Mouse (Mus musculus) intestine, embryonic 15.5 days (tissue): ENCODE measurements around the gene Amz2. TPM values are rescaled to one million over a fixed set of nuclear protein-coding genes. Genes with fewer than 3 reads are reported as not detected.

ENCODE experiments used
- ATAC-seq: fragments of 200-750 bp; cut with Nextera tagmentation; 2 replicates; pipeline ENCODE4 v1.8.0; 2017; ENCODE audit warnings: moderate TSS enrichment, moderate library complexity
- H3K27ac ChIP-seq: fragments of 300-500 bp; sonication (generic); 2 replicates; pipeline ENCODE4 v1.5.1; 2015; ENCODE audit warnings: mild to moderate bottlenecking, inconsistent platforms
- H3K27me3 ChIP-seq: fragments of 300-500 bp; sonication (generic); replicated peaks from 2 replicates; pipeline ENCODE4 v1.6.1; 2015; ENCODE audit warnings: inconsistent platforms
- H3K36me3 ChIP-seq: fragments of 300-500 bp; sonication (generic); 2 replicates; pipeline ENCODE4 v1.6.1; 2015; ENCODE audit warnings: inconsistent platforms
- H3K4me1 ChIP-seq: fragments of 300-500 bp; sonication (generic); replicated peaks from 2 replicates; pipeline ENCODE4 v1.6.1; 2015; ENCODE audit warnings: inconsistent platforms
- H3K4me2 ChIP-seq: fragments of 300-500 bp; sonication (generic); replicated peaks from 2 replicates; pipeline ENCODE4 v1.6.1; 2015; ENCODE audit warnings: mild to moderate bottlenecking, inconsistent platforms
- H3K4me3 ChIP-seq: fragments of 300-500 bp; sonication (generic); replicated peaks from 2 replicates; pipeline ENCODE4 v1.5.1; 2015; ENCODE audit warnings: inconsistent platforms
- H3K9ac ChIP-seq: fragments of 300-500 bp; sonication (generic); 2 replicates; pipeline ENCODE4 v1.6.1; 2015; ENCODE audit warnings: inconsistent platforms
- H3K9me3 ChIP-seq: fragments of 300-500 bp; sonication (generic); 2 replicates; pipeline ENCODE4 v1.6.1; 2016; ENCODE audit warnings: inconsistent platforms
- WGBS: fragments of 180-500 bp; shearing (Covaris S2); methylation state at CpG from one replicate; pipeline ENCODE4 v1.1.7; 2015; 5-methylcytosine and 5-hydroxymethylcytosine counted together
- polyA plus RNA-seq: library from polyadenylated mRNA; unstranded; fragments of >200 nt; fragmentation: Nextera tagmentation; extraction: Ambion mirVana; gene quantifications from 2 replicates; pipeline ENCODE4 v1.2.1, GENCODE M21; 2015

Gene Amz2
- 38.4 and 38.9 TPM in 2 replicates for polyA plus RNA-seq

- H3K4me2 ChIP-seq = peak within 1 kb of the TSS; percentile 76
- H3K4me1 ChIP-seq = peaks cover 5% of the 10 kb centered on the region; the same call in 1 of the 2 replicates
- peaks cover 13% of the 10 kb centered on the region; the same call in 1 of the 2 replicates for H3K36me3 ChIP-seq
- peak within 1 kb of the TSS; percentile 61 for H3K9ac ChIP-seq
- peak within 1 kb of the TSS; percentile 88 for H3K27ac ChIP-seq
- H3K4me3 ChIP-seq = peak within 1 kb of the TSS; percentile 62
- no peaks in the 10 kb centered on the region for H3K9me3 ChIP-seq
- under 1% methylated on average over 65 of the region's 65 CpGs for WGBS
- peak; percentile 98 for ATAC-seq
- no peaks in the 10 kb centered on the region for H3K27me3 ChIP-seq
Observed at GRCm38 (mm10) chr11:109425392-109426271, at the start of gene Amz2. TSS of gene Amz2 (plus strand) at chr11:109425946.

- no peak overlapping the region for H3K4me2 ChIP-seq
- 0 out of 2 replicates have a peak overlapping the region, but pooled peaks have one; percentile 27 for H3K27ac ChIP-seq
- H3K27me3 ChIP-seq = no peaks in the 10 kb centered on the region
- H3K4me1 ChIP-seq = peaks cover 19% of the 10 kb centered on the region
- no peak overlapping the region for H3K4me3 ChIP-seq
- no peaks in the 10 kb centered on the region for H3K36me3 ChIP-seq
- H3K9me3 ChIP-seq = no peaks in the 10 kb centered on the region
- no peak overlapping the region for H3K9ac ChIP-seq
- WGBS = 53% methylated on average over 7 of the region's 7 CpGs
- ATAC-seq = 0 out of 2 replicates have a peak, but pooled peaks have one; percentile 16
Observed at GRCm38 (mm10) chr11:109376484-109377143, 49.1 kb upstream of the Amz2 start.

- no peaks in the 10 kb centered on the region for H3K36me3 ChIP-seq
- no peak overlapping the region for H3K4me2 ChIP-seq
- H3K9ac ChIP-seq = no peak overlapping the region
- ATAC-seq = peak; percentile 24; the same call in 1 of the 2 replicates
- H3K4me3 ChIP-seq = no peak overlapping the region
- H3K27ac ChIP-seq = no peak overlapping the region
- H3K27me3 ChIP-seq = no peaks in the 10 kb centered on the region
- 42% methylated on average over 10 of the region's 10 CpGs for WGBS
- H3K9me3 ChIP-seq = no peaks in the 10 kb centered on the region
- H3K4me1 ChIP-seq = peaks cover 19% of the 10 kb centered on the region
Observed at GRCm38 (mm10) chr11:109377477-109377876, 48.3 kb upstream of the Amz2 start.

- Histone ChIP-seq H3K27ac (no peak overlapping the region), H3K9ac (no peak overlapping the region), H3K4me2 (no peak overlapping the region), H3K27me3 (no peaks in the 10 kb centered on the region), H3K36me3 (no peaks in the 10 kb centered on the region), H3K4me1 (peaks cover 19% of the 10 kb centered on the region), H3K4me3 (no peak overlapping the region), H3K9me3 (no peaks in the 10 kb centered on the region)
- WGBS = 53% methylated on average over 7 of the region's 7 CpGs
- ATAC-seq = no peak
Observed at GRCm38 (mm10) chr11:109378051-109378450, 47.7 kb upstream of the Amz2 start.

- no peak overlapping the region for H3K9ac ChIP-seq
- no peak for ATAC-seq
- 69% methylated on average over 5 of the region's 5 CpGs for WGBS
- no peak overlapping the region for H3K4me2 ChIP-seq
- no peak overlapping the region for H3K4me3 ChIP-seq
- H3K27me3 ChIP-seq = no peaks in the 10 kb centered on the region
- no peak overlapping the region for H3K27ac ChIP-seq
- no peaks in the 10 kb centered on the region for H3K36me3 ChIP-seq
- H3K9me3 ChIP-seq = no peaks in the 10 kb centered on the region
- peaks cover 19% of the 10 kb centered on the region for H3K4me1 ChIP-seq
Observed at GRCm38 (mm10) chr11:109380662-109381061, 45.1 kb upstream of the Amz2 start.

GRCm38 (mm10) chr11:109385296-109385695, 40.5 kb upstream of the Amz2 start:
- H3K4me3 ChIP-seq = no peak overlapping the region
- WGBS = 82% methylated on average over 8 of the region's 8 CpGs
- H3K36me3 ChIP-seq = no peaks in the 10 kb centered on the region
- H3K9ac ChIP-seq = no peak overlapping the region
- no peaks in the 10 kb centered on the region for H3K27me3 ChIP-seq
- H3K4me2 ChIP-seq = no peak overlapping the region
- 0 out of 2 replicates have a peak, but pooled peaks cover 3% of the 10 kb centered on the region for H3K4me1 ChIP-seq
- H3K9me3 ChIP-seq = no peaks in the 10 kb centered on the region
- H3K27ac ChIP-seq = no peak overlapping the region
- no peak for ATAC-seq

GRCm38 (mm10) chr11:109389046-109389445, 36.7 kb upstream of the Amz2 start:
- WGBS = 61% methylated on average over 5 of the region's 5 CpGs
- Histone ChIP-seq H3K4me2 (no peak overlapping the region), H3K4me1 (0 out of 2 replicates have a peak, but pooled peaks cover 3% of the 10 kb centered on the region), H3K9me3 (no peaks in the 10 kb centered on the region), H3K36me3 (0 out of 2 replicates have a peak, but pooled peaks cover 3% of the 10 kb centered on the region), H3K4me3 (no peak overlapping the region), H3K9ac (no peak overlapping the region), H3K27me3 (no peaks in the 10 kb centered on the region), H3K27ac (0 out of 2 replicates have a peak overlapping the region, but pooled peaks have one; percentile 17)
- ATAC-seq = no peak

- H3K27ac ChIP-seq = no peak overlapping the region
- 0 out of 2 replicates have a peak, but pooled peaks cover 9% of the 10 kb centered on the region for H3K36me3 ChIP-seq
- no peaks in the 10 kb centered on the region for H3K27me3 ChIP-seq
- 83% methylated on average over 7 of the region's 7 CpGs for WGBS
- no peak overlapping the region for H3K4me3 ChIP-seq
- ATAC-seq = no peak
- no peaks in the 10 kb centered on the region for H3K9me3 ChIP-seq
- 0 out of 2 replicates have a peak, but pooled peaks cover 3% of the 10 kb centered on the region for H3K4me1 ChIP-seq
- no peak overlapping the region for H3K4me2 ChIP-seq
- H3K9ac ChIP-seq = no peak overlapping the region
Observed at GRCm38 (mm10) chr11:109391200-109391599, 34.5 kb upstream of the Amz2 start.

GRCm38 (mm10) chr11:109391760-109392159, 34.0 kb upstream of the Amz2 start:
- ATAC-seq = no peak
- 65% methylated on average over 7 of the region's 7 CpGs for WGBS

GRCm38 (mm10) chr11:109392601-109393000, 33.1 kb upstream of the Amz2 start:
- H3K36me3 ChIP-seq = peaks cover 19% of the 10 kb centered on the region
- H3K27me3 ChIP-seq = no peaks in the 10 kb centered on the region
- H3K4me3 ChIP-seq = no peak overlapping the region
- H3K4me2 ChIP-seq = no peak overlapping the region
- no peak for ATAC-seq
- H3K9ac ChIP-seq = no peak overlapping the region
- 79% methylated on average over 9 of the region's 9 CpGs for WGBS
- H3K9me3 ChIP-seq = no peaks in the 10 kb centered on the region
- H3K27ac ChIP-seq = no peak overlapping the region
- 0 out of 2 replicates have a peak, but pooled peaks cover 3% of the 10 kb centered on the region for H3K4me1 ChIP-seq

More at GRCm38 (mm10) chr11:109391760-109392159, 34.0 kb upstream of the Amz2 start:
- H3K4me3 ChIP-seq = no peak overlapping the region
- no peaks in the 10 kb centered on the region for H3K27me3 ChIP-seq
- no peak overlapping the region for H3K9ac ChIP-seq
- H3K27ac ChIP-seq = no peak overlapping the region
- no peaks in the 10 kb centered on the region for H3K9me3 ChIP-seq
- H3K4me2 ChIP-seq = no peak overlapping the region
- 0 out of 2 replicates have a peak, but pooled peaks cover 3% of the 10 kb centered on the region for H3K4me1 ChIP-seq
- H3K36me3 ChIP-seq = 0 out of 2 replicates have a peak, but pooled peaks cover 14% of the 10 kb centered on the region

- ATAC-seq = no peak
- no peaks in the 10 kb centered on the region for H3K27me3 ChIP-seq
Observed at GRCm38 (mm10) chr11:109394758-109395157, 31.0 kb upstream of the Amz2 start.

GRCm38 (mm10) chr11:109395291-109395690, 30.5 kb upstream of the Amz2 start:
- no peak for ATAC-seq
- Histone ChIP-seq H3K27me3 (no peaks in the 10 kb centered on the region), H3K36me3 (peaks cover 19% of the 10 kb centered on the region), H3K9me3 (no peaks in the 10 kb centered on the region), H3K27ac (no peak overlapping the region), H3K4me3 (no peak overlapping the region), H3K4me1 (no peaks in the 10 kb centered on the region), H3K4me2 (no peak overlapping the region), H3K9ac (no peak overlapping the region)
- 90% methylated on average over 9 of the region's 9 CpGs for WGBS

More at GRCm38 (mm10) chr11:109394758-109395157, 31.0 kb upstream of the Amz2 start:
- WGBS = 83% methylated on average over 9 of the region's 9 CpGs
- Histone ChIP-seq H3K4me1 (no peaks in the 10 kb centered on the region), H3K36me3 (peaks cover 19% of the 10 kb centered on the region), H3K9me3 (no peaks in the 10 kb centered on the region), H3K4me3 (no peak overlapping the region), H3K9ac (no peak overlapping the region), H3K4me2 (no peak overlapping the region), H3K27ac (no peak overlapping the region)
